Mouse (Mus musculus): ENCODE results near the gene Pitpnc1. TPM values are rescaled to one million over a fixed set of nuclear protein-coding genes. Genes with fewer than 3 reads are reported as not detected.
A peak's percentile ranks its signal among the peaks of the same experiment; 100 is the strongest.

Gene Pitpnc1
- total and polyA plus RNA-seq, 2 experiments: 3.5 to 9.4 TPM

DNA sequence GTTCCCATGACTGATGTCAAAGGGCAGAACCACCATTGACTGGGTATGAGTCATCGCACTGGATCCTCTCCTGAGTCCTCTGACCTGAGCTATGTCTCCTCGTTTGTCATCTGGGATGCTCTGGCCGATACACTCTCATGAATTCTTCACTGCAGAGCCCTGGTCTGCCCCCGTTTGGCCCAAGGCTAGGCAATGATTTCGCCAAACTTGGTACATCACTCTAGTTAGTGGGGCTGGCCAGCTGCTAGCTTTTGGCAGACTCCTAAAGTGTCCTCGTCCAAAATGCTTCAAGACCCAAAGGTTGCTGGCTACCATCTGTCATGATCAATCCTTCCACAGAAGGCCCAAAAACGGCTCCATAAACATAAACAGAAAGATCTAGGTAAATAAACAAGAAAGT lies 184.8 kb downstream of the Pitpnc1 start:
- Histone ChIP-seq H3K27me3 (ENCODE audit: control insufficient read depth, insufficient read depth, low read length) (no peaks in the 10 kb centered on the region), H3K79me2 (ENCODE audit: control insufficient read depth, insufficient read depth, low read length) (peaks cover 6% of the 10 kb centered on the region; the same call in 1 of the 2 replicates), H3K36me3 (ENCODE audit: control insufficient read depth, insufficient read depth, low read length) (0 out of 2 replicates have a peak, but pooled peaks cover 1% of the 10 kb centered on the region), H3K4me1 (ENCODE audit: control insufficient read depth, insufficient read depth, low read length) (no peaks in the 10 kb centered on the region; the same call in 1 of the 2 replicates), H3K9ac (ENCODE audit: low read depth, low read length) (no peak overlapping the region), H3K4me3 (ENCODE audit: insufficient read depth, low read depth, low read length) (no peak overlapping the region), H3K27ac (replicated peaks; ENCODE audit: insufficient read depth, low read depth, low read length) (no peak overlapping the region)
- TF ChIP-seq CTCF (IDR thresholded peaks at IDR 0.05; ENCODE audit: low read depth, low read length): no peak
- peak; percentile 54 for DNase-seq (ENCODE audit: extremely low read depth, low read depth, low spot score)
- WGBS: 20% methylated on average over 7 of the region's 7 CpGs

GRCm38 (mm10) chr11:107283632-107284031 lies 186.9 kb downstream of the Pitpnc1 start:
- H3K79me2 ChIP-seq (ENCODE audit: control insufficient read depth, insufficient read depth, low read length): peaks cover 6% of the 10 kb centered on the region; the same call in 1 of the 2 replicates
- H3K9ac ChIP-seq (ENCODE audit: low read depth, low read length): no peak overlapping the region
- DNase-seq (ENCODE audit: extremely low read depth, low read depth, low spot score): no peak
- TF ChIP-seq POLR2A (IDR thresholded peaks at IDR 0.05; ENCODE audit: extremely low read depth, insufficient read depth, low read length) (no peak), CTCF (IDR thresholded peaks at IDR 0.05; ENCODE audit: low read depth, low read length) (no peak)
- H3K4me1 ChIP-seq (ENCODE audit: control insufficient read depth, insufficient read depth, low read length): no peaks in the 10 kb centered on the region; the same call in 1 of the 2 replicates
- over 99% methylated on average over 3 of the region's 3 CpGs for WGBS
- H3K27ac ChIP-seq (replicated peaks; ENCODE audit: insufficient read depth, low read depth, low read length): no peak overlapping the region
- no peak overlapping the region for H3K4me3 ChIP-seq (ENCODE audit: insufficient read depth, low read depth, low read length)
- 0 out of 2 replicates have a peak, but pooled peaks cover 1% of the 10 kb centered on the region for H3K36me3 ChIP-seq (ENCODE audit: control insufficient read depth, insufficient read depth, low read length)
- H3K27me3 ChIP-seq (ENCODE audit: control insufficient read depth, insufficient read depth, low read length): no peaks in the 10 kb centered on the region

DNA sequence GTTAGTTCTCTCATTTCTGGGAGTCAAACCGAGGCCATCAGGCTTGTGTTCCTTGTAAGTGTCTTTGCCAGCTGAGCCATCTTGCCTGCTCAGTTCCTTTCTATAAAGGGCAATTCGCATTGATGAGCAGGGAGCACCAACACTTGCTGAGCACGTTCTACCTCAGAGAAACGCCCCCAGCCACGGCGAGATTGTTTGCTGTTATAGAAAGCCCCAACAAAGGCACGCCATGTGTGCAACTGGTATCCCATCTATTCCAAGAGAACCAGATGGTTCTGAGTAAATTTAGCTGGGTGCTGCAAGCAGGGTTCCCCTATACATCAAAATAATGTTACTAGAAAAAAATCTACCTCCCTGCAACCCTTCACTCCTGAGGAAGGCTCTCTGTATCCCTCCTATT lies 188.0 kb downstream of the Pitpnc1 start:
- Histone ChIP-seq H3K27ac (replicated peaks; ENCODE audit: insufficient read depth, low read depth, low read length) (no peak overlapping the region), H3K9ac (ENCODE audit: low read depth, low read length) (no peak overlapping the region), H3K27me3 (ENCODE audit: control insufficient read depth, insufficient read depth, low read length) (no peaks in the 10 kb centered on the region), H3K4me1 (ENCODE audit: control insufficient read depth, insufficient read depth, low read length) (peaks cover 4% of the 10 kb centered on the region; the same call in 1 of the 2 replicates), H3K36me3 (ENCODE audit: control insufficient read depth, insufficient read depth, low read length) (0 out of 2 replicates have a peak, but pooled peaks cover under 1% of the 10 kb centered on the region), H3K79me2 (ENCODE audit: control insufficient read depth, insufficient read depth, low read length) (peaks cover 3% of the 10 kb centered on the region; the same call in 1 of the 2 replicates), H3K4me3 (ENCODE audit: insufficient read depth, low read depth, low read length) (no peak overlapping the region)
- WGBS: 95% methylated on average over 7 of the region's 7 CpGs
- no peak for TF ChIP-seq CTCF (IDR thresholded peaks at IDR 0.05; ENCODE audit: low read depth, low read length)
- TF ChIP-seq POLR2A (IDR thresholded peaks at IDR 0.05; ENCODE audit: extremely low read depth, insufficient read depth, low read length): no peak
- no peak for DNase-seq (ENCODE audit: extremely low read depth, low read depth, low spot score)

DNA sequence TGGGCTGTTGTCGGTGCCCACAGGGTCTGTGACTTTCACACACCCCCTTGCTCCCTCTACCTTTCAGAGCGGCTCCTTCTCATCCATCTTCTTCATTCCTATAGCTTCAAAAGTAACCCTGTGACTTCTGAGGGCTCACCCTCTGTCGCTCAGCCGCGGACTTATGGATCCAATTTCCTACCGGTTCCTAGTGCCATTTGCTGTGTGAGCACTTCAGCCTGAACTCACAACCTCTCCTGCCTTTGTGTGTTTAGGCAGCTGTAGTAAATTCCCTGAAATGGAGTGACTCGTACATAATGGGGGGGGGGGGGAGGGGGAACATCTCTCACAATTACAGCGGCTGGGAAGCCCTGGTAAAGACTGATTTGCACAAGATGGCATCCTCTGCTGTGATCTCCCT lies 191.2 kb downstream of the Pitpnc1 start:
- TF ChIP-seq POLR2A (IDR thresholded peaks at IDR 0.05; ENCODE audit: extremely low read depth, insufficient read depth, low read length): no peak
- TF ChIP-seq CTCF (IDR thresholded peaks at IDR 0.05; ENCODE audit: low read depth, low read length): no peak
- 73% methylated on average over 8 of the region's 8 CpGs for WGBS
- Histone ChIP-seq H3K4me3 (ENCODE audit: insufficient read depth, low read depth, low read length) (no peak overlapping the region), H3K79me2 (ENCODE audit: control insufficient read depth, insufficient read depth, low read length) (peaks cover 3% of the 10 kb centered on the region; the same call in 1 of the 2 replicates), H3K27ac (replicated peaks; ENCODE audit: insufficient read depth, low read depth, low read length) (no peak overlapping the region), H3K4me1 (ENCODE audit: control insufficient read depth, insufficient read depth, low read length) (peaks cover 25% of the 10 kb centered on the region), H3K27me3 (ENCODE audit: control insufficient read depth, insufficient read depth, low read length) (no peaks in the 10 kb centered on the region), H3K9ac (ENCODE audit: low read depth, low read length) (no peak overlapping the region), H3K36me3 (ENCODE audit: control insufficient read depth, insufficient read depth, low read length) (no peaks in the 10 kb centered on the region)
- no peak for DNase-seq (ENCODE audit: extremely low read depth, low read depth, low spot score)

DNA sequence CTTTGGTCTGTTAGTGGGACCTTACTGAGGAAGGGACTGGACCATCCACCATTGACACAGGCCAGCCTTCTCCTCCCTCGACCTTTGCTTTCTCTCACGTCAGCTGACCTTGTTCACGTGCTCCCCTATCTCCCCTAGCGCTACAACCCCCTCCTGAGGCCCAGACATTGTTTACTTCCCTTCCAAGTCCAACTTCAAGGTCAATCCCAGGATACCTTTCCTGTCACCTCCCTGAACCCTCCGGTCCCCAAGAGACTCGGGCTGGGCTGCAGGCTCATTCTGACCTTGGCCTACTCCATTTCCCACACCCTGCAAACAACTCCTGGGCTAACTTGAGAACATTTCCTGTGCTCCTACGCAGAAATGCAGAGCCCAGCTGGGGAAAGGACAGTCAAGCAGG lies 193.6 kb downstream of the Pitpnc1 start:
- peak overlapping the region; percentile 42 for H3K27ac ChIP-seq (replicated peaks; ENCODE audit: insufficient read depth, low read depth, low read length)
- 12% methylated on average over 7 of the region's 7 CpGs for WGBS

DNA sequence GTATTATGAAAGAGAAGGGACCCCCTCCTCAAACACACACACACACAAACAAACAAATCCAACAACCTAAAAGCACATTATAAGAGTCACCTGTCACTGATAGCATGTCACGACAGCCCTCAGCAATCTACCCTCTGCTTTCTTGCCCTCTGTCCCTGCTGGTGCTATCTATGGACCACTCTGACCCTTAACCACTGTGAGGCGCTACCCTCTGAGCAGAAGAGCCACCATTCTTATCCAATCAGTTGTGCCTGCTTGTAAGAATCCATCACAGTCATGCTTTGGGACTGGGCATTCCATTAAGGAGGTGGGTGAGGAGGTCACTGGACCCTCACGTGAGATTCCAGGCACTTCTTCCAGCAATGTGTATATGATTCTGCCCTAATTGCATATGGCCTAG lies 194.2 kb downstream of the Pitpnc1 start:
- Histone ChIP-seq H3K9ac (ENCODE audit: low read depth, low read length) (no peak overlapping the region), H3K4me3 (ENCODE audit: insufficient read depth, low read depth, low read length) (no peak overlapping the region), H3K4me1 (ENCODE audit: control insufficient read depth, insufficient read depth, low read length) (peaks cover 35% of the 10 kb centered on the region), H3K36me3 (ENCODE audit: control insufficient read depth, insufficient read depth, low read length) (no peaks in the 10 kb centered on the region), H3K79me2 (ENCODE audit: control insufficient read depth, insufficient read depth, low read length) (no peaks in the 10 kb centered on the region), H3K27me3 (ENCODE audit: control insufficient read depth, insufficient read depth, low read length) (no peaks in the 10 kb centered on the region), H3K27ac (replicated peaks; ENCODE audit: insufficient read depth, low read depth, low read length) (peak overlapping the region; percentile 42)
- WGBS: 72% methylated on average over 3 of the region's 3 CpGs
- DNase-seq (ENCODE audit: extremely low read depth, low read depth, low spot score): no peak
- TF ChIP-seq POLR2A (IDR thresholded peaks at IDR 0.05; ENCODE audit: extremely low read depth, insufficient read depth, low read length): no peak
- no peak for TF ChIP-seq CTCF (IDR thresholded peaks at IDR 0.05; ENCODE audit: low read depth, low read length)

More for the DNA sequence above, 193.6 kb downstream of the Pitpnc1 start:
- peaks cover 33% of the 10 kb centered on the region for H3K4me1 ChIP-seq (ENCODE audit: control insufficient read depth, insufficient read depth, low read length)
- H3K4me3 ChIP-seq (ENCODE audit: insufficient read depth, low read depth, low read length): no peak overlapping the region
- no peak for TF ChIP-seq CTCF (IDR thresholded peaks at IDR 0.05; ENCODE audit: low read depth, low read length)
- TF ChIP-seq POLR2A (IDR thresholded peaks at IDR 0.05; ENCODE audit: extremely low read depth, insufficient read depth, low read length): no peak
- H3K9ac ChIP-seq (ENCODE audit: low read depth, low read length): no peak overlapping the region
- no peaks in the 10 kb centered on the region for H3K36me3 ChIP-seq (ENCODE audit: control insufficient read depth, insufficient read depth, low read length)
- DNase-seq (ENCODE audit: extremely low read depth, low read depth, low spot score): peak; percentile 85
- no peaks in the 10 kb centered on the region for H3K79me2 ChIP-seq (ENCODE audit: control insufficient read depth, insufficient read depth, low read length)
- H3K27me3 ChIP-seq (ENCODE audit: control insufficient read depth, insufficient read depth, low read length): no peaks in the 10 kb centered on the region
